Mouse (Mus musculus) heart, embryonic 13.5 days (tissue): ENCODE measurements around the gene Cfap74. TPM values are rescaled to one million over a fixed set of nuclear protein-coding genes. Genes with fewer than 3 reads are reported as not detected.

Experiments used
- ATAC-seq: fragments of 200-750 bp; cut with Nextera tagmentation; 2 replicates; pipeline ENCODE4 v1.8.0; 2017; ENCODE audit warnings: moderate TSS enrichment; ENCODE audit not compliant: insufficient number of reproducible peaks, low FRiP score, low TSS enrichment; ENCODE audit errors: extremely low read depth
- H3K27ac ChIP-seq: fragments of 300-500 bp; sonication (generic); replicated peaks from 2 replicates; pipeline ENCODE4 v1.5.1; 2015; ENCODE audit warnings: moderate library complexity, mild to moderate bottlenecking, inconsistent platforms
- H3K27me3 ChIP-seq: fragments of 300-500 bp; sonication (generic); replicated peaks from 2 replicates; pipeline ENCODE4 v1.6.1; 2015; ENCODE audit warnings: mild to moderate bottlenecking, inconsistent platforms
- H3K36me3 ChIP-seq: fragments of 300-500 bp; sonication (generic); 2 replicates; pipeline ENCODE4 v1.6.1; 2015; ENCODE audit warnings: mild to moderate bottlenecking, inconsistent platforms
- H3K4me1 ChIP-seq: fragments of 300-500 bp; sonication (generic); 2 replicates; pipeline ENCODE4 v1.6.1; 2015; ENCODE audit warnings: inconsistent platforms
- H3K4me2 ChIP-seq: fragments of 300-500 bp; sonication (generic); 2 replicates; pipeline ENCODE4 v1.6.1; 2015; ENCODE audit warnings: inconsistent platforms, mild to moderate bottlenecking, moderate library complexity
- H3K4me3 ChIP-seq: fragments of 300-500 bp; sonication (generic); 2 replicates; pipeline ENCODE4 v1.5.1; 2015; ENCODE audit warnings: moderate library complexity, mild to moderate bottlenecking, inconsistent platforms
- H3K9ac ChIP-seq: fragments of 300-500 bp; sonication (generic); 2 replicates; pipeline ENCODE4 v1.6.1; 2015; ENCODE audit warnings: inconsistent platforms, mild to moderate bottlenecking, moderate library complexity
- H3K9me3 ChIP-seq: fragments of 300-500 bp; sonication (generic); 2 replicates; pipeline ENCODE4 v1.6.1; 2016; ENCODE audit warnings: inconsistent platforms
- WGBS: fragments of 180-500 bp; shearing (Covaris S2); methylation state at CpG from one replicate; pipeline ENCODE4 v1.1.7; 2015; ENCODE audit warnings: mixed read lengths; 5-methylcytosine and 5-hydroxymethylcytosine counted together
- polyA plus RNA-seq: library from polyadenylated mRNA; unstranded; fragments of >200 nt; fragmentation: Nextera tagmentation; extraction: Ambion mirVana; gene quantifications from 2 replicates; pipeline ENCODE4 v1.2.1, GENCODE M21; 2015

Gene Cfap74
- polyA plus RNA-seq, 1 experiment from 2014 or later: 1.3 TPM

DNA sequence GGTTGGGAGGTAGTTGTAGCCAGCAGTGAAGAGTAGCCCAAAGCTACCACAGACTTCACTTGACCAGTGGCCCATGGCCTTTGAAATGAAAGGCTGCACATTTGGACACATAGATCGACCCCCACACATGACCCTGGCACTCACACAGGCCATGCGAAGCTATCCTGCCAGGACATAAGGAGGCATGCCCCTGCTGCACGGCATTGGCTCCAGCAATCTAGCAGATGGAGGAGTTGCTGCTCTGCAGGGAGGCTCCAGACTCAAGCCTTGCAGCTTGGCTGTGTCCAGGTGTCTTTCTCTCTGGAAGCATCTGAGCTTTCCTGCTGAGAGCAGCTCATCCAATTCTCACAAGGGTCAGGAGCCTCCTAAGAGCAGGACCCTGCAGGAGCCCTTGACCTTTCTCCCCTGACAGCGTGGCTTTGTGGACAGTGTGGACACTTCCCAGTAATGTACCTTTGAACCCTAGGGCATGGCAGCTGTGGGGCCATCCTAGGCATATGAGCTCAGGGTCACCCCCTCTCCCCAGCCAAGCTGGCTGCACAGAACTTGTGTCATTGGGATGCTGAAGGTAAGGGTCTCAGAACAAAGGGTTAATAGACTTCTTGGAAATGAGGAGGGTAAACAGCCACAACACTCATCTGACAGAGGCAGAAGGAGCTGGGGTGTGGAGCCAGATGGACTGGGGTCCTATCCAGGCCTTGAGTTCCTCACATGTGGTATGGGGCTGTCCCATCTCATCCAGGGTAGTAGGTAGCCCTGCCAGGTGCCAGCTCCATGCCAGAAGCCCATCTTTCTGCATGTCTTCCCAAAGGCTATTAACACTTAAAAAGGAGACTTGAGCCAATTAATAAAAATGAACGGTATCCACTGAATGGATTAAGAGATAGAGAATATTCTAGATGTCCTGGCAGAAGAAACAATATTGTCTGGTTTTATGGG is 36.9 kb upstream of the Cfap74 start:
- Histone ChIP-seq H3K9me3 (no peaks in the 10 kb centered on the region), H3K9ac (no peak overlapping the region), H3K4me3 (no peak overlapping the region), H3K27ac (no peak overlapping the region), H3K4me2 (no peak overlapping the region), H3K4me1 (no peaks in the 10 kb centered on the region), H3K36me3 (no peaks in the 10 kb centered on the region), H3K27me3 (peaks cover 16% of the 10 kb centered on the region)
- no peak for ATAC-seq
- WGBS: 67% methylated on average over 5 of the region's 5 CpGs

DNA sequence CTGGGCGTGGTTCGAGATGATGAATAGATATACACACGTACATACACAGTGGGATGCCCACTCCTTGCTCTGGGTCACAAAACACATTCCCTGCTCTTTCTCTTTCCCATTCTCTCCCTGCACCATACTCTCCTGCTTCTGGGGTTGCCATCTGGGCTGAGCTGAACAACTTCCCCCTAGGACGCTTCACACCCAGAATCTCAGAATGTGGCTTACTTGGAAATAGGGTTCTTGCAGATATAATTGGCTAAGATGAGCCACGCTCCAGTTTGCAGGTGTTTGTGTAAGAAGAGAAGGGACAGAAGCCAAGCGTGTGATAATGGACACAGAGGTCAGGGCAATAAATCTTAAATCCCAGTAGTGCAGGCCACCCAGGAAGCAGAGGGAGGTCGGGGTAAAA is 27.0 kb upstream of the Cfap74 start:
- H3K4me2 ChIP-seq: no peak overlapping the region
- 60% methylated on average over 7 of the region's 7 CpGs for WGBS
- no peaks in the 10 kb centered on the region for H3K9me3 ChIP-seq
- H3K36me3 ChIP-seq: no peaks in the 10 kb centered on the region
- no peak overlapping the region for H3K27ac ChIP-seq
- ATAC-seq: no peak
- no peak overlapping the region for H3K9ac ChIP-seq
- H3K4me1 ChIP-seq: no peaks in the 10 kb centered on the region
- peaks cover 42% of the 10 kb centered on the region for H3K27me3 ChIP-seq
- no peak overlapping the region for H3K4me3 ChIP-seq

DNA sequence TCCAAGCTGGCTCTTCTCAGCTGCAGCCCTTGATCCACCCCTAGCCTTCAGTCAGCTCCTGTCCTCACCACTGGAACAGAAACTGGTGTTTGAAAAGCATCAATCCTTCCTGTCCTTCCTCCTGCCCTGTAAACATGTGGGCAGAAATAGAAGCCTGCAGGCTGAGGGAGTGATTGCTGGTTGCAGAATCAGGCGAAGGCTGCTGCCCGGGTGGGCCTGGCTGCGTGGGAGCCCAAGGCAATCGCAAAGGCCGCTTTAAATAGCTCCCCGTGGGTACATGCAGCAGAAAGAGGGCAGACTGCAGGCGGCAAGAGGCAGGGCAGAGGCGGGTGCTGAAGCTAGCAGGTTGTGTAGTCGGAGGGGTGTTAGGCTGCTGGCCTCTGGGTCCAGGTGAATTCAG is 26.2 kb upstream of the Cfap74 start:
- Histone ChIP-seq H3K4me1 (no peaks in the 10 kb centered on the region), H3K4me2 (no peak overlapping the region), H3K27ac (no peak overlapping the region), H3K9ac (no peak overlapping the region), H3K4me3 (no peak overlapping the region), H3K9me3 (no peaks in the 10 kb centered on the region), H3K36me3 (no peaks in the 10 kb centered on the region), H3K27me3 (peaks cover 38% of the 10 kb centered on the region)
- WGBS: 31% methylated on average over 9 of the region's 9 CpGs
- ATAC-seq: no peak

DNA sequence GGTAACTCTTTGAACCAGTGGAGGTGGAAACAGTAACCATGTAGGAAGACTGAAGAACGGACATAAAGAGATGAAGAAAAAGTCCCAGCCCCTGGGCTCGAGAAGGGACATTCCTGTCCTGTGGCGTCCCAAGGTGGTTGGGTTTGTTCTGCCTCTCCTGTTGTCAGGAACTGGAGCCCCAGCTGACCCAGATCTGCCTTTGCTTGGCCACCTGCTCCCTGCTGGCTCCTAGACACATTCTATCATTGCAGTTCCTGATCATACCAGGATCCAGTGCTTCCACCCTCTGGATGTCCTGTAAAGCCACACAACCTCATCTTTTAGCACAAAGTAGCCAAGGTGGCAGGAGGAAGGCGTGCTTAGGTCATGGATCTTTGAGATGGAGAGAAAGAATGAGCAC is 25.7 kb upstream of the Cfap74 start:
- Histone ChIP-seq H3K27ac (no peak overlapping the region), H3K4me1 (no peaks in the 10 kb centered on the region), H3K9me3 (no peaks in the 10 kb centered on the region), H3K27me3 (peaks cover 33% of the 10 kb centered on the region), H3K4me3 (no peak overlapping the region), H3K4me2 (no peak overlapping the region), H3K9ac (no peak overlapping the region), H3K36me3 (no peaks in the 10 kb centered on the region)
- WGBS: 68% methylated on average over 4 of the region's 4 CpGs
- ATAC-seq: no peak

DNA sequence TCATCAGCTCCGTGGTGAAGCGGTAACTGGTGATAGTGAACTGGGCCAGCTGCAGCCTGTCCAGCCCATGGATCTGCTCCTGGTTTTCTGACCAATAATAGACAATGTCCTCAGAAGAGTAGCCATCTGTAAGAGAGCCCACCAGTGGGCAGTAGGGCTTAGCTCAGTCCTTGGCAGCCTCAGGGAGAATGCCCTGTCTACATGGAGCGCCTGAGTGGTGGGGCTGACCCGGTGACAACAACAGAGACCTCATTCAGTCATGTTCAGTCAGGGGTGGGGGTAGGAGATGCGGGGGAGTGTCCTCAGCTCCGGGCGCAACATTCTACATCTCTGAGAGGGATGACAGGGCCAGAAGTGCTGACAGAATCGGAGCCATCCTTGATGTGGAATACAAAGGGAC is 21.8 kb upstream of the Cfap74 start:
- H3K27me3 ChIP-seq: peaks cover 32% of the 10 kb centered on the region

DNA sequence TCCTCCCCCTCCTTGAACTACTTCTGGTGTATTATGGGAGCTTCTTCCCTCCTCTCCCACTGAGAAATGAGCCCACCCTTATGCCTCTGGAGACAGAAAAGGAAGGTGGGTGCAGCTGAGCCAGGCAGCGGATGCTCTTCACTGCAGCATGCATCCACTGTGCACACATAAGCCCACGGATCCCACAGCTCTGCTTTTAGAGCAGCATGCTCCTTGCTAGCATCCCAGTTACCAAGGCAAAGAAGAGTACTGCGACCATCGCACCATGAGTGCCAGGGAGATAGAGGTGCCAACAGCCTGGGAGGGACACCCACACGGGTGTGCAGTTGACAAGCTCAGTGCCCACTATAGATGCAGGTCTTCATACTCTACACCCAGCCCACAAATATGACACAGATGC is 13.5 kb upstream of the Cfap74 start:
- Histone ChIP-seq H3K27ac (no peak overlapping the region), H3K36me3 (no peaks in the 10 kb centered on the region), H3K4me3 (no peak overlapping the region), H3K4me1 (peaks cover 7% of the 10 kb centered on the region; the same call in 1 of the 2 replicates), H3K4me2 (no peak overlapping the region), H3K27me3 (peaks cover 81% of the 10 kb centered on the region), H3K9ac (no peak overlapping the region), H3K9me3 (no peaks in the 10 kb centered on the region)
- no peak for ATAC-seq
- WGBS: 66% methylated on average over 5 of the region's 5 CpGs

More for the DNA sequence above, 21.8 kb upstream of the Cfap74 start:
- ATAC-seq: no peak
- Histone ChIP-seq H3K9ac (no peak overlapping the region), H3K9me3 (no peaks in the 10 kb centered on the region), H3K36me3 (no peaks in the 10 kb centered on the region), H3K4me3 (no peak overlapping the region), H3K4me2 (no peak overlapping the region), H3K27ac (no peak overlapping the region), H3K4me1 (no peaks in the 10 kb centered on the region)
- 77% methylated on average over 8 of the region's 8 CpGs for WGBS

DNA sequence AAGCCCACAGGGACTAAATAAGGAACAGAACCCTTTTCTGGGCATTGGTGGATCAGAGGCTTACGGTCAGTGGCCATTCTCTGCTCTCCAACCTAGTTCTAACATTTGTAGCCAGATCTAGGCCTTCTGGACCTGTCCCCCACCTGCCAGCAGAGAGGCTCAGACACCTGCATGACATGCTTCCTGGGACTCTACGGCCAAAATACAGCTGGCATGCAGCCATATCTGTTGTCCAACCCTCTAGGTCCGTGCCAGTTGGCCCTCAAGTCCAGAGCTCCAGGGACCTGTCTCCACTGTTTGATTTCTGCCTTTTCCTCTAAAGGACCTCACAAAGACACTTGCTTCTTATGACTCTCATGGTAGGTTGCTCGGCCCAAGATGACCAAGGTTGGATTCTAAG is 12.2 kb upstream of the Cfap74 start:
- Histone ChIP-seq H3K36me3 (no peaks in the 10 kb centered on the region), H3K9ac (no peak overlapping the region), H3K27me3 (peaks cover 88% of the 10 kb centered on the region), H3K4me1 (peaks cover 7% of the 10 kb centered on the region; the same call in 1 of the 2 replicates), H3K4me3 (no peak overlapping the region), H3K9me3 (no peaks in the 10 kb centered on the region), H3K27ac (no peak overlapping the region), H3K4me2 (no peak overlapping the region)
- 72% methylated on average over 4 of the region's 4 CpGs for WGBS
- ATAC-seq: no peak

DNA sequence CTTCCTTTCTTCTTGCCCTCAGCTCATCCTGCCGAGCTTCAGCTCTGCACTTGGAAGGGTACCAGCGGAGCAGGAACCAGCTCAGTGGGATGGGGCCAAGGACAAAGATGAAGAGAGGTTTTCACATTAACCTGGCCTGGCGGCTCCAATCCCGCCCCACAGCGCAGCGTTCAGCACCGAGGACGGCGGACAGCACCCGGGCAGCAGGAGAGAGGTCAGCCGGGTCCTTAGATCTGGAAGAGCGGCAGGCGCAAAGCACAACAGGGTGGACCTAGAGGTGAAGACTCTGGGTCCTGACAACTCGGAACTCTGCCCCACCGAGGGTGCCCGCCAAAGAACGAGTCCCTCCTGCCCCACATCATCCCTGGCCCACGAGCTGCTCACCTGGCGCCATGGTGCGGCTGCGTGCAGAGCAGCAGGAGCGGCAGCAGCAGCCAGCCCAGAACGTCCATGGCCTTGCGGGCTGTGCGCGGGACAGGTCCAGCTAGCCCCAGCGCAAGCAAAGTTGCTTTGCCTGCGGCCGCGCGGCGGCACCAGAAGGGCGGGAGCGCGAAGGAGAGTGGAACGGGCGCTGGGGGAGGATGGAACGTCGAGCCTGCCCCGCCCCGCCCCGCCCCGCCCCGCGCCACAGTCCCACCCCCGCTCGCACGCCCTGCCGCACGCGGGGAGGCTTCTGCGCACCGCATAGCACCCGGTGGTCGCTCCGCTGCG is 11.3 kb upstream of the Cfap74 start, which contains the start of gene Gabrd:
Gene Gabrd (minus strand): TSS at position 602 of the 711 bp plus-strand sequence.
- 1% methylated on average over 47 of the region's 57 CpGs for WGBS
- peaks cover 88% of the 10 kb centered on the region for H3K27me3 ChIP-seq
- no peak; the same call in 1 of the 2 replicates for ATAC-seq

DNA sequence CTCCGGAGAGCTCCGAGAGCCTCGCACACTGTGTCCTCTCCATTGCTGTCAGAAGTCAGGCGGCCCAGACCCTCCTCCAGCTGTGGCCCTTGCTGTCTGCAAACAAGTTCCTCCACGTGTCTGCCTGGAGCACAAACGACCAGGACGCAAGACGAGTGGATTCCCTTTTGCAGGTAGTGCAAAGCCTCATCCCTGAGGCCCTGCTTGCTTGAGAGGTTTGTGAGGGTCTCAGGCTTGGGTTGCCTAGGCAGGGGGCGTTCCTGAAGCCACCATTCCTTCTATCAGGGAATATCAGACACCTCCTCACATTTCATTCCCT is 10.8 kb upstream of the Cfap74 start:
- no peak overlapping the region for H3K9ac ChIP-seq
- peaks cover 7% of the 10 kb centered on the region; the same call in 1 of the 2 replicates for H3K4me1 ChIP-seq
- no peak for ATAC-seq
- no peaks in the 10 kb centered on the region for H3K9me3 ChIP-seq
- H3K4me3 ChIP-seq: peak overlapping the region; percentile 46
- 6% methylated on average over 9 of the region's 9 CpGs for WGBS
- H3K4me2 ChIP-seq: peak overlapping the region; percentile 80
- H3K27ac ChIP-seq: no peak overlapping the region
- peaks cover 83% of the 10 kb centered on the region for H3K27me3 ChIP-seq
- no peaks in the 10 kb centered on the region for H3K36me3 ChIP-seq

More for the DNA sequence above, 11.3 kb upstream of the Cfap74 start, which contains the start of gene Gabrd:
- H3K4me1 ChIP-seq: peaks cover 7% of the 10 kb centered on the region; the same call in 1 of the 2 replicates
- no peak within 1 kb of the TSS for H3K9ac ChIP-seq
- H3K4me3 ChIP-seq: peak within 1 kb of the TSS; percentile 46
- peak within 1 kb of the TSS; percentile 80 for H3K4me2 ChIP-seq
- H3K27ac ChIP-seq: no peak within 1 kb of the TSS
- no peaks in the 10 kb centered on the region for H3K36me3 ChIP-seq
- no peaks in the 10 kb centered on the region for H3K9me3 ChIP-seq

DNA sequence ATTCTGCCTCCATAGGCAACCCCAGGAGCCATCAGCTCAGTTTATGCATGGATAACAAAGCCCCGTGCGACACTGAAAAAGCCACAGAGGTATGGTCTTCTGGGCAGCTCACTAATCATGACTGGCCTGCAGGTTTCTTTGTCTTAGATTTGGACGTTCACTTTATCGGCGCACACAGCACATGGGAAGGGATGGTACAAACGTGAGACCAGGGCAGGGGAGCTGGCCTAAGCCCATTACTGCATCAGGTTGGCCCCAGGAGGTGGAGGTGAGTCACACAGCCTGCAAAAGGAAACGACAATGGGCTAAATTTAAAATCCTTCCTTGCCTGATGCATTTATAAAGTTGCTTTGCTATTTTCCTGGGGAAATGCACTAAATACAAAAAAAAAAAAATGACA is 7.9 kb upstream of the Cfap74 start:
- H3K9me3 ChIP-seq: no peaks in the 10 kb centered on the region
- WGBS: 60% methylated on average over 7 of the region's 7 CpGs
- no peaks in the 10 kb centered on the region for H3K36me3 ChIP-seq
- H3K4me3 ChIP-seq: no peak overlapping the region
- peaks cover 55% of the 10 kb centered on the region for H3K27me3 ChIP-seq
- no peak overlapping the region for H3K27ac ChIP-seq
- H3K4me2 ChIP-seq: no peak overlapping the region
- peaks cover 7% of the 10 kb centered on the region; the same call in 1 of the 2 replicates for H3K4me1 ChIP-seq
- ATAC-seq: no peak
- H3K9ac ChIP-seq: no peak overlapping the region

DNA sequence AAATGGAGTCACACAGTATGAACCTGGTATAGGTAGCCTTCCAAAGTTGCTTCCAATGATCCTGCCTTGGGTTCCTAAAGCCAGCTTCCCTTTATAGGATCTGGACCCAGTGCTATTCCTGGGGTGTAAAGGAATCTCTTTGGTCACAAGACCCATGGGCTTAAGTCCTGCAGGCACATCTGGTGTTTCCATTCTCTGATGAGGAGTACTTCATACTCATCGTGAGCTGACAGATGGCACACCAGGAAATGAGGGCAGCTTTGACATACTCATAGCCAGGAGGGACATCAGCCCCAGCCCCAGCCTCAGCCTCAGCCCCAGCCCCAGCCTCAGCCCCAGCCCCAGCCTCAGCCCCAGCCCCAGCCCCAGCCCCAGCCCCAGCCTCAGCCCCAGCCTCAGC is 6.5 kb upstream of the Cfap74 start:
- Histone ChIP-seq H3K4me2 (no peak overlapping the region), H3K9ac (no peak overlapping the region), H3K27me3 (peaks cover 47% of the 10 kb centered on the region), H3K4me1 (peaks cover 7% of the 10 kb centered on the region; the same call in 1 of the 2 replicates), H3K9me3 (no peaks in the 10 kb centered on the region), H3K27ac (no peak overlapping the region), H3K36me3 (no peaks in the 10 kb centered on the region), H3K4me3 (no peak overlapping the region)
- ATAC-seq: no peak
- 59% methylated on average over 1 of the region's 1 CpGs for WGBS
